Mouse (Mus musculus) E14TG2a.4 (cell line): Measurements from ENCODE around the gene Plagl2.

Source experiments
- CTCF ChIP-seq: conservative IDR thresholded peaks from 2 replicates; pipeline ENCODE4 v1.5.1; 2014; ENCODE audit warnings: low read length
- NANOG ChIP-seq: IDR thresholded peaks from 2 replicates; pipeline ENCODE4 v1.6.1; 2014; ENCODE audit warnings: borderline replicate concordance, low read length, mixed read lengths

DNA sequence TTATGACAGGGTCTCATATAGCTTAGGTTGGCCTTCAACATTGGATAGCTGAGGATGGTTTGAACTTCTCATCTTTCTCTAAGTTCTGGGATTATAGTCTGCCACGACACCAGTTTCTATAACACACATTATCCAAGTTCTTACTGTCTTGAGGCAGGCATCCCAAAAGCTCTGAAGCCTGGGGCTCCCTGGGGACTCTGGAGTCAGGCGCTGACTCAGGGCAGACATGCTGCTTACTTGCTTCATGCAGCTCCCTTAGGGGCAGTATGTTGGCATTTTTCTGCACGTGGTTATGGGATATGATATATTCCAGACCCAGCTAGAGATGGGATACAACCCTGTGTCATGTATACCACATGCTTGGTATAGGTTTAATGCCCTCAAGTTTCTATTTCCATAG lies 61.3 kb downstream of the Plagl2 start:
- TF ChIP-seq CTCF (no peak), NANOG (no peak)
